Mouse (Mus musculus): ENCODE data around the gene Tbcel. TPM values are rescaled to one million over a fixed set of nuclear protein-coding genes. Genes with fewer than 3 reads are reported as not detected.

Tbcel gene
- polyA plus RNA-seq, 1 experiment: 2.0 TPM

DNA sequence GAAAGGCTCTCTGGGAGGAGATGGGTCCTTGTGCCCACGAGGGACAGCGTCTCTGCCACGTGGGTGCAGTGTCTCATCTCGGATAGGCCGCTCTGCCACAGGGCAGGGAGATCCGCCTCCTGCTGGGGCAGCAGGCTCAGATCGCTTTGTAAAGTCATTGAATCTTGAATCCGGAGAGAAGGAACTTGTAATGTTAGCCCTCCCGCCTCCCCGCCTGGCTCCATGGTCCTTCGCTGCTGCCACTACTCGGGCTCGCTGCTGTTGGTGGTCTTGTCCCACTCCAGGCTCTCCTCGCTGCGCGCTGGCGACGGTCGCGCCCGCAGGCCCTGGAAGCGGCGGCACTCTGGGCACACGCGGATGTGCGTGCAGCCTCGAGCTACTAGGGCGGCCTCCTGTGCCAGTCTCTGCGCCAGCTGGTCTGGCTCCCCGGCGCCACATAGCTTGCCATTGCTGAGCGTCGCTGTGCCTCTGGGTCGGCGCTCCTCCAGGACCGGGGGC is 13.0 kb upstream of the Tbcel start:
- Histone ChIP-seq H3K4me1 (peaks cover 6% of the 10 kb centered on the region), H3K9me3 (peaks cover 12% of the 10 kb centered on the region; the same call in 1 of the 2 replicates), H3K4me3 (replicated peaks) (peak overlapping the region; percentile 72), H3K27me3 (replicated peaks) (peaks cover 55% of the 10 kb centered on the region), H3K36me3 (replicated peaks; ENCODE audit: low read length) (no peaks in the 10 kb centered on the region)
- TF ChIP-seq FLI1 (IDR thresholded peaks at IDR 0.05; ENCODE audit: low read length) (no peak), GATA1 (IDR thresholded peaks at IDR 0.05; ENCODE audit: borderline replicate concordance, low read length) (no peak)

- no peaks in the 10 kb centered on the region for H3K36me3 ChIP-seq (replicated peaks; ENCODE audit: low read length)
- no peak overlapping the region for H3K4me3 ChIP-seq (replicated peaks)
- 0 out of 2 replicates have a peak, but pooled peaks cover 7% of the 10 kb centered on the region for H3K9me3 ChIP-seq
- peaks cover 54% of the 10 kb centered on the region for H3K27me3 ChIP-seq (replicated peaks)
- no peak for TF ChIP-seq GATA1 (IDR thresholded peaks at IDR 0.05; ENCODE audit: borderline replicate concordance, low read length)
- TF ChIP-seq FLI1 (IDR thresholded peaks at IDR 0.05; ENCODE audit: low read length): no peak
- H3K4me1 ChIP-seq: peaks cover 6% of the 10 kb centered on the region
Observed at GRCm38 (mm10) chr9:42518163-42518562, 10.6 kb upstream of the Tbcel start.

DNA sequence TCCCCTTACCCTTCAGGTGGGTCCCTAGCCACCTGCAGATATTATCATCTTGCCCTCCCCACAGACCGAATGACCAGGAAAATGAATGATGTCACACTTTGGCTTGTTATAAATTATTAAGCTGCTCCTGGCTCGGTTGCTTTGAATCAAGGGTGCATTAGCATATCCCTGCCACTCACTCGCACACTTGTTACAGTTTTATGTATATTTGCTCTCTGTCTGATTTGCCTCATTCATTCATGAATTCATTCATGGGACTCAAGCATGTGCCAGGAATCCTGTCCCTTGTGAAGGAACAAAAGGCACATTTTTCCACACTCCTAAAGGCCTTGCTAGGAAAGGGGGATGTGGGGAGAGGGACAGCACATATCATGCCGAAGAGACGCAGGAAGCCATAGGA is 5.5 kb upstream of the Tbcel start:
- no peak for TF ChIP-seq GATA1 (IDR thresholded peaks at IDR 0.05; ENCODE audit: borderline replicate concordance, low read length)
- no peak for TF ChIP-seq FLI1 (IDR thresholded peaks at IDR 0.05; ENCODE audit: low read length)
- no peaks in the 10 kb centered on the region for H3K4me1 ChIP-seq
- H3K9me3 ChIP-seq: no peaks in the 10 kb centered on the region
- H3K36me3 ChIP-seq (replicated peaks; ENCODE audit: low read length): no peaks in the 10 kb centered on the region
- H3K4me3 ChIP-seq (replicated peaks): no peak overlapping the region
- peaks cover 26% of the 10 kb centered on the region for H3K27me3 ChIP-seq (replicated peaks)

DNA sequence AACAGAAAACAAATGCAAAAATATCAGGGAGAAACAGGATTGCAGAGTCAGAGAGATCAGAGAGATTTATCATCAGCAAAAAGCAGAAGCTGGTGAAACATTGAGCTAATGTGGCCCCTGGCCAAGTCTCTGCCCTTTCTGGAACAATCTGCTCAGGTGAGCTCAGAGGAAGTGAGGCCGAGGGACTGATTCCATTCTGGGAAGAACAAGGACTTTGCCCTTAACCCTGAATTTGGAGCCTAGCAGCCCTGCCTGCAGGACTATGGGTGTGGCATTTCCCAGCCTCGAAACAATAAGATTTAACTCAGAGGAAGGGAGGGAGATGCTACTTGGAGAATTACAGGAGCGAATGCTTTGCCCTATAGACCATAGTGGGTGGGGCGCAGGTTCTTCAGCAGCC is 4.7 kb upstream of the Tbcel start:
- no peaks in the 10 kb centered on the region for H3K4me1 ChIP-seq
- no peak for TF ChIP-seq GATA1 (IDR thresholded peaks at IDR 0.05; ENCODE audit: borderline replicate concordance, low read length)
- no peak for TF ChIP-seq FLI1 (IDR thresholded peaks at IDR 0.05; ENCODE audit: low read length)
- H3K36me3 ChIP-seq (replicated peaks; ENCODE audit: low read length): no peaks in the 10 kb centered on the region
- H3K4me3 ChIP-seq (replicated peaks): no peak overlapping the region
- H3K9me3 ChIP-seq: no peaks in the 10 kb centered on the region
- peaks cover 27% of the 10 kb centered on the region for H3K27me3 ChIP-seq (replicated peaks)

DNA sequence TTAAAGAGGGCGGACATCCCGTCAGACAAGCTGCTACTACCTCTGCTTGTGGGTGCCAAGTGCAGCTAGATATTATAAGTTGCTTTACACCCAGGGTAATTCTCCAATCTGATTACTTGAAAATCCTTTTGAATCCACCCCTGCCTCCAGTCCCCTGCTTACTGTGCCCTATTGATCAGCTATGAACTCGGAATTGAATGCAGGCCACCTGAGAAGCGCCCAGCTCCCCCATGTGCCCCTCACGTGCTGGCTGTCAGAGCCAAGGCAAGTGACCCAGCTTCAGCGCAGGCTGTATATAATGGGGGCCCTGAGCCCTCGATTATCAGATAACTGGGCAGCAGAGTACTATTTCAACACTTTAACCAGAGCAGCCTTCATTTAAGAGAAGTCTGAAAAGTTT is 626 bp upstream of the Tbcel start:
- TF ChIP-seq GATA1 (IDR thresholded peaks at IDR 0.05; ENCODE audit: borderline replicate concordance, low read length) (no peak), FLI1 (IDR thresholded peaks at IDR 0.05; ENCODE audit: low read length) (no peak)
- no peaks in the 10 kb centered on the region for H3K4me1 ChIP-seq
- H3K36me3 ChIP-seq (replicated peaks; ENCODE audit: low read length): no peaks in the 10 kb centered on the region
- H3K27me3 ChIP-seq (replicated peaks): peaks cover 17% of the 10 kb centered on the region
- H3K9me3 ChIP-seq: peaks cover 5% of the 10 kb centered on the region; the same call in 1 of the 2 replicates
- no peak overlapping the region for H3K4me3 ChIP-seq (replicated peaks)

DNA sequence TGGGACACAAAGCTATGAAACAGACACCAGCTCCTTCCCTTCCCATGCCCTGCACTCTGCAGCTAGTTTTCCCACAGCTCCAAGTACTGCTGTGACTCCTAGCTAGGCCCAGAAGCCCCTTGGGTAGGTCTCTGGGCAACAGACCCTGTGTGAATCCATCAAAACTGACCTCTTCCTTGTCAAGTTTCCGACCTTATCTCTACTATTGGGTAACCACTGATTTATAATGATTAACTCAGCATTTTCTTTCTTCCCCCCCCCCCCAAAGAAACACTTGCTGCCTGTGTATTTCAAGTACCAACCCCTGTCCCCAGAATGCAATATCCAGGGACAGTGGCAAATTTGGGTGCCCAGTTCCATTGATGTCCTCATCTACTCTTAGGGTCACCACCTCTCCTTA is 587 bp downstream of the Tbcel start:
- Histone ChIP-seq H3K9me3 (peaks cover 5% of the 10 kb centered on the region; the same call in 1 of the 2 replicates), H3K4me1 (no peaks in the 10 kb centered on the region), H3K36me3 (replicated peaks; ENCODE audit: low read length) (no peaks in the 10 kb centered on the region), H3K27me3 (replicated peaks) (peaks cover 14% of the 10 kb centered on the region), H3K4me3 (replicated peaks) (no peak overlapping the region)
- TF ChIP-seq GATA1 (IDR thresholded peaks at IDR 0.05; ENCODE audit: borderline replicate concordance, low read length) (no peak), FLI1 (IDR thresholded peaks at IDR 0.05; ENCODE audit: low read length) (no peak)

DNA sequence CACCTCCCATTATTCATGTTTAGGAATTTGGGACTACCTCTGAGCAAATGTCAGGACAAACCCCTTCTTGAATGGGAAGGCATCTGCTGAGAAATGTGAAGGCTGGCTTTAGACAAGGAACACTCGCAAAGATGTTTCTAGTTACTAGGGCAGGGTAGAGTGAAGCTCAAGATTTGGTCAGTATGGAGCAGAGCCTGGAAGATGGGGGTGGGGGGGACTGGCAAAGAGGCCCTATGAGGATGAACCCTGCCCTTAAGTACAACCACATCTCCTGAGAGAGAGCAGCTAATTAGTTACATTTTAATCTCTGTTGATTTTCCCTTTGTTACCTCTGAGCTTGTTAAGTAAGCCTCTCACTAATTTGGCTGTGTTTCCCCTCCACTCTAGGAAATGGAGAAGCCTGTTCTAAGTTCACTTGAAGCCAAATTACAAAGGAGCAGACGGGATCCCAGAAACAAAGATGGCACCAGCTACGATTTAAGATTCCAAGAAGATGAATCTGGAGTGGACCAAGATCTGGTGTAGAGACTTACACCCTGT is 2.6 kb downstream of the Tbcel start:
- peaks cover 11% of the 10 kb centered on the region for H3K27me3 ChIP-seq (replicated peaks)
- H3K4me3 ChIP-seq (replicated peaks): no peak overlapping the region
- H3K4me1 ChIP-seq: no peaks in the 10 kb centered on the region
- peaks cover 5% of the 10 kb centered on the region; the same call in 1 of the 2 replicates for H3K9me3 ChIP-seq
- TF ChIP-seq FLI1 (IDR thresholded peaks at IDR 0.05; ENCODE audit: low read length) (no peak), GATA1 (IDR thresholded peaks at IDR 0.05; ENCODE audit: borderline replicate concordance, low read length) (no peak)
- no peaks in the 10 kb centered on the region for H3K36me3 ChIP-seq (replicated peaks; ENCODE audit: low read length)

GRCm38 (mm10) chr9:42504559-42504958 is 3.0 kb downstream of the Tbcel start:
- TF ChIP-seq GATA1 (IDR thresholded peaks at IDR 0.05; ENCODE audit: borderline replicate concordance, low read length) (no peak), FLI1 (IDR thresholded peaks at IDR 0.05; ENCODE audit: low read length) (no peak)

GRCm38 (mm10) chr9:42503709-42504108 is 3.9 kb downstream of the Tbcel start:
- H3K4me3 ChIP-seq (replicated peaks): no peak overlapping the region
- H3K9me3 ChIP-seq: peaks cover 5% of the 10 kb centered on the region; the same call in 1 of the 2 replicates
- no peaks in the 10 kb centered on the region for H3K4me1 ChIP-seq
- H3K36me3 ChIP-seq (replicated peaks; ENCODE audit: low read length): no peaks in the 10 kb centered on the region
- peaks cover 11% of the 10 kb centered on the region for H3K27me3 ChIP-seq (replicated peaks)
- TF ChIP-seq GATA1 (IDR thresholded peaks at IDR 0.05; ENCODE audit: borderline replicate concordance, low read length) (no peak), FLI1 (IDR thresholded peaks at IDR 0.05; ENCODE audit: low read length) (no peak)

More at GRCm38 (mm10) chr9:42504559-42504958, 3.0 kb downstream of the Tbcel start:
- Histone ChIP-seq H3K4me1 (no peaks in the 10 kb centered on the region), H3K36me3 (replicated peaks; ENCODE audit: low read length) (no peaks in the 10 kb centered on the region), H3K4me3 (replicated peaks) (no peak overlapping the region), H3K9me3 (peaks cover 5% of the 10 kb centered on the region; the same call in 1 of the 2 replicates), H3K27me3 (replicated peaks) (peaks cover 11% of the 10 kb centered on the region)

- Histone ChIP-seq H3K27me3 (replicated peaks) (peaks cover 8% of the 10 kb centered on the region), H3K36me3 (replicated peaks; ENCODE audit: low read length) (no peaks in the 10 kb centered on the region), H3K4me1 (no peaks in the 10 kb centered on the region), H3K9me3 (peaks cover 24% of the 10 kb centered on the region), H3K4me3 (replicated peaks) (no peak overlapping the region)
- TF ChIP-seq FLI1 (IDR thresholded peaks at IDR 0.05; ENCODE audit: low read length) (no peak), GATA1 (IDR thresholded peaks at IDR 0.05; ENCODE audit: borderline replicate concordance, low read length) (no peak)
Observed at GRCm38 (mm10) chr9:42496296-42496695, 11.3 kb downstream of the Tbcel start.

Measured in megakaryocyte, embryonic 14.5 days (primary cell).